ENCODE assay signal across 8 mouse cellular contexts in genomic region chr17:85688236-85688910, GRCm38 (mm10). TPM values are rescaled to one million over a fixed set of nuclear protein-coding genes. Genes with fewer than 3 reads are reported as not detected.
DNase-seq lines count a peak whose midpoint lies in the region; ATAC-seq and TF ChIP-seq lines count a peak whose summit lies in the region.

Six2 (minus strand) TSS chr17:85688274.

- ATAC-seq in intestine, embryonic 15.5 days = peak; percentile 83
- no peak for ATAC-seq in inflammation-experienced regulatory T-cells, adult 6 months

- no peak within 1 kb of the TSS for H3K27ac ChIP-seq in bone marrow macrophage, adult 2 months (ENCODE audit: insufficient read depth, low read depth, low read length)
- H3K27ac ChIP-seq in intestine, embryonic 15.5 days = no peak within 1 kb of the TSS

- WGBS in intestine, embryonic 15.5 days = under 1% methylated on average over 54 of the region's 55 CpGs

- peak within 1 kb of the TSS; percentile 92 for H3K4me2 ChIP-seq in intestine, embryonic 15.5 days (replicated peaks)

- peaks cover 93% of the 10 kb centered on the region for H3K27me3 ChIP-seq in intestine, embryonic 15.5 days (replicated peaks)

- TF ChIP-seq POLR2A in bone marrow macrophage, adult 2 months (IDR thresholded peaks at IDR 0.05; ENCODE audit: borderline replicate concordance, low read depth, low read length) = no peak

- no peaks in the 10 kb centered on the region for H3K36me3 ChIP-seq in intestine, embryonic 15.5 days

- H3K4me3 ChIP-seq in bone marrow macrophage, adult 2 months (ENCODE audit: insufficient read depth, low read length) = peak within 1 kb of the TSS; percentile 26; the same call in 1 of the 2 replicates
- H3K4me3 ChIP-seq in intestine, embryonic 15.5 days (replicated peaks) = peak within 1 kb of the TSS; percentile 42

- no peaks in the 10 kb centered on the region for H3K4me1 ChIP-seq in bone marrow macrophage, adult 2 months (ENCODE audit: control insufficient read depth, insufficient read depth, low read length)
- peaks cover 23% of the 10 kb centered on the region for H3K4me1 ChIP-seq in intestine, embryonic 15.5 days (replicated peaks)

- intact Hi-C loops in gastrocnemius, postnatal 14 days (cut with DNase I; ENCODE audit: low total_unique reads) = loop anchor here (10.0 kb wide), 1 partner anchor 116 kb away; no protein-coding TSS in a partner anchor

- no peak for TF ChIP-seq CTCF in bone marrow macrophage, adult 2 months (IDR thresholded peaks at IDR 0.05; ENCODE audit: low read depth, low read length)

- H3K9ac ChIP-seq in intestine, embryonic 15.5 days = peak within 1 kb of the TSS; percentile 9; the same call in 1 of the 2 replicates

- DNase-seq in ES-CJ7 (ENCODE audit: low read depth, low spot score) = peak; percentile 84
- peak; percentile 83 for DNase-seq in gastrocnemius, postnatal 14 days
- DNase-seq in lung, postnatal 14 days = peak; percentile 30
- peak; percentile 43 for DNase-seq in testis, postnatal 10 days (ENCODE audit: low spot score)
- DNase-seq in layer of hippocampus, postnatal 36 days = no peak

- H3K9me3 ChIP-seq in intestine, embryonic 15.5 days = no peaks in the 10 kb centered on the region

RNA-seq across cellular contexts. Expression of gene Six2, which starts in this region (rescaled TPM):
- not detected in 2 replicates for polyA plus RNA-seq in bone marrow macrophage, adult 2 months (2012; ENCODE audit: insufficient read depth, insufficient read length, missing spikeins)
- 10 to 100 TPM in 1 of 2 experiments, 1 to 10 TPM in 1; 6.2 to 12.2 TPM for total RNA-seq in gastrocnemius, postnatal 14 days (2021)
- polyA plus RNA-seq in intestine, embryonic 15.5 days (2015; fragmentation: Nextera tagmentation; extraction: Ambion mirVana) = 0.35 and 0.43 TPM in 2 replicates
- under 1 TPM in 1 of 2 experiments, not detected in 1; 0.48 TPM for total RNA-seq in layer of hippocampus, postnatal 36 days (2021)
- not detected for polyA plus RNA-seq in inflammation-experienced regulatory T-cells, adult 6 months (2017; shearing (Covaris generic))

Comparison
In these comparisons a context has a peak if more than half of its experiments do, and no peak if none do; other contexts are left out.
1. RNA of gene Six2 (total RNA-seq): 6.2 to 12.2 TPM in gastrocnemius, postnatal 14 days; 0.48 TPM in layer of hippocampus, postnatal 36 days; every median in the first group is over 4 times any median in the second.
2. Peak in ATAC-seq, H3K4me3 ChIP-seq, H3K9ac ChIP-seq and H3K4me2 ChIP-seq in intestine, embryonic 15.5 days; RNA of the gene not detected or under 1 TPM.
3. DNase-seq: peak in ES-CJ7 (single experiment), gastrocnemius, postnatal 14 days (single experiment), lung, postnatal 14 days (single experiment) and testis, postnatal 10 days (single experiment); none in layer of hippocampus, postnatal 36 days (0 of 2).